Mouse (Mus musculus) right cerebral cortex, postnatal 36 days (tissue): Measurements from ENCODE around the gene Sirt7.

Experiments
- DNase-seq, 2 experiments: peaks; one replicate each; pipeline ENCODE4 v3.0.0; 2022; ENCODE audit warnings: low spot score in 2 of 2, mixed read lengths in 1 of 2

Sirt7 gene

GRCm38 (mm10) chr11:120625152-120625775 is at the start of gene Sirt7:
Gene Sirt7, minus strand, starts transcription at chr11:120625240.
- DNase-seq, result no peak

GRCm38 (mm10) chr11:120673594-120674122 is 48.6 kb upstream of the Sirt7 start:
- no peak for DNase-seq

- peak; percentile 90 for DNase-seq
Observed at GRCm38 (mm10) chr11:120672687-120673593, 47.9 kb upstream of the Sirt7 start, which contains the start of gene Aspscr1. Gene Aspscr1, plus strand, starts transcription at chr11:120672973.

GRCm38 (mm10) chr11:120666617-120667016 is 41.6 kb upstream of the Sirt7 start:
- no peak for DNase-seq

- no peak for DNase-seq
Observed at GRCm38 (mm10) chr11:120665406-120665805, 40.4 kb upstream of the Sirt7 start.

GRCm38 (mm10) chr11:120663714-120664113 is 38.7 kb upstream of the Sirt7 start:
- no peak for DNase-seq

- no peak for DNase-seq
Observed at GRCm38 (mm10) chr11:120662759-120663158, 37.7 kb upstream of the Sirt7 start.

GRCm38 (mm10) chr11:120661076-120661460 is 36.0 kb upstream of the Sirt7 start, which contains the start of gene Notum:
Gene Notum, minus strand, starts transcription at chr11:120661175.
- DNase-seq, result no peak

GRCm38 (mm10) chr11:120660301-120661075 is 35.4 kb upstream of the Sirt7 start:
- no peak for DNase-seq

GRCm38 (mm10) chr11:120659509-120660300 is 34.7 kb upstream of the Sirt7 start:
- DNase-seq, result no peak

GRCm38 (mm10) chr11:120658876-120659410 is 33.9 kb upstream of the Sirt7 start:
- peak; percentile 42 to 60 for DNase-seq

- DNase-seq, result no peak
Observed at GRCm38 (mm10) chr11:120657301-120657700, 32.3 kb upstream of the Sirt7 start.

GRCm38 (mm10) chr11:120654741-120655140 is 29.7 kb upstream of the Sirt7 start:
- no peak for DNase-seq

GRCm38 (mm10) chr11:120651872-120652271 is 26.8 kb upstream of the Sirt7 start:
- no peak for DNase-seq

- peak in 1 of 2 experiments; percentile 32 for DNase-seq
Observed at GRCm38 (mm10) chr11:120648001-120648476, 23.0 kb upstream of the Sirt7 start, which contains the start of gene Myadml2. Gene Myadml2, minus strand, starts transcription at chr11:120648158.

- DNase-seq, result no peak
Observed at GRCm38 (mm10) chr11:120647047-120647830, 22.2 kb upstream of the Sirt7 start.

- DNase-seq, result peak; percentile 91 to 93
Observed at GRCm38 (mm10) chr11:120643601-120643987, 18.6 kb upstream of the Sirt7 start, which contains the start of gene Pycr1. Gene Pycr1, minus strand, starts transcription at chr11:120643769.

GRCm38 (mm10) chr11:120642939-120643600 is 18.0 kb upstream of the Sirt7 start:
- no peak for DNase-seq

- no peak for DNase-seq
Observed at GRCm38 (mm10) chr11:120641869-120642268, 16.8 kb upstream of the Sirt7 start.
